Mouse (Mus musculus): Measurements from ENCODE around the gene Chrne. TPM values are rescaled to one million over a fixed set of nuclear protein-coding genes. Genes with fewer than 3 reads are reported as not detected.
A peak's percentile ranks its signal among the peaks of the same experiment; 100 is the strongest.

The Chrne gene
- polyA plus RNA-seq, 1 experiment from 2014 or later: not detected

DNA sequence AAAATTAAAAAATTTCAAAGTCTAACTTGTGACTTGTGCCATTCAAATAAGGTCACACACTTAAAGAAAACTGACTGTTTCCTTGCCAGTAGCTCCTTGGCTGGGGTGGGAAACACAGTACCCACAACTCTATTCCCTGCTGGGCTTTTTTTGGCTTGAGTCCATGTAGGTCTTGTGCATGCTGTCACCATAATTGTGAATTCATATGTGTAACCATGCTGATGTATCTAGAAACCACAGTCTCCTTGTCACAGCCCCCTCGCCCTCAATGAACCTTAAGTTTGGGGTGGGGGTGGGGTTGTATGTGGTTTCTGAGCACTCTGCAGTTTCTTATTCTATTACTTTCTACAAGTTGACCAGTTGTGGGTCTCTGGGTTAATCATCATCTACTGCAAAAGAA lies 27.3 kb downstream of the Chrne start:
- H3K4me1 ChIP-seq (ENCODE audit: control insufficient read depth, insufficient read depth, low read length): no peaks in the 10 kb centered on the region
- no peak overlapping the region for H3K27ac ChIP-seq (replicated peaks; ENCODE audit: low read depth, low read length)
- no peak overlapping the region for H3K4me3 ChIP-seq (ENCODE audit: low read depth, low read length)
- H3K36me3 ChIP-seq (ENCODE audit: control insufficient read depth, insufficient read depth, low read length): no peaks in the 10 kb centered on the region
- no peak overlapping the region for H3K9ac ChIP-seq (ENCODE audit: low read length)
- 94% methylated on average over 1 of the region's 1 CpGs for WGBS
- no peak for ATAC-seq (ENCODE audit: insufficient number of reproducible peaks, low FRiP score, low TSS enrichment, low read depth)
- no peaks in the 10 kb centered on the region for H3K9me3 ChIP-seq (ENCODE audit: control insufficient read depth, low read length)
- no peaks in the 10 kb centered on the region for H3K27me3 ChIP-seq (ENCODE audit: control insufficient read depth, insufficient read depth, low read length)
- no peak overlapping the region for H3K4me2 ChIP-seq (ENCODE audit: low read depth, severe bottlenecking)
- DNase-seq (ENCODE audit: low spot score): no peak

DNA sequence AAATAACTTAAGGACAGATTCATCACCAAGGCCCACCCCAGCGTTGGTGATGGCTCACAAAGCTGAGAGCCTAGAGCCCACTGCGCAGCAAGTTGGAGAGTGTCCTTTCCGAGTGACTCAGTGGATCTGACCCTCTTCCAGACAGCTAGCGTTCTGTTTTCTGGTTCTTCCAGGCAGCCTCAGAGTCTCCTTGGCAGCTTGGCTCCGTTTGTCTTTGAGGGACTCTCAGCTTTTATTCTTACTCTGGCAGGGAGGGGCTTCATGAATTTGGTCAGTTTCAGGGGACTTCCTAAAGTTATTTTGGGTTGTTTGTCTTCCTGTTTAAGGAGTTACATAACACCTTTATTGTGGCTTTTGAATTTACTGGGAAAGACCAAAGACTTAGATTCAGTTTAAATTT lies 32.1 kb downstream of the Chrne start:
- H3K36me3 ChIP-seq (ENCODE audit: control insufficient read depth, insufficient read depth, low read length): no peaks in the 10 kb centered on the region
- DNase-seq (ENCODE audit: low spot score) (no peak), ATAC-seq (ENCODE audit: insufficient number of reproducible peaks, low FRiP score, low TSS enrichment, low read depth) (no peak)
- no peaks in the 10 kb centered on the region for H3K27me3 ChIP-seq (ENCODE audit: control insufficient read depth, insufficient read depth, low read length)
- H3K9me3 ChIP-seq (ENCODE audit: control insufficient read depth, low read length): no peaks in the 10 kb centered on the region
- 84% methylated on average over 5 of the region's 5 CpGs for WGBS
- peaks cover 8% of the 10 kb centered on the region for H3K4me1 ChIP-seq (ENCODE audit: control insufficient read depth, insufficient read depth, low read length)
- no peak overlapping the region for H3K4me2 ChIP-seq (ENCODE audit: low read depth, severe bottlenecking)
- no peak overlapping the region for H3K9ac ChIP-seq (ENCODE audit: low read length)
- H3K4me3 ChIP-seq (ENCODE audit: low read depth, low read length): no peak overlapping the region
- H3K27ac ChIP-seq (replicated peaks; ENCODE audit: low read depth, low read length): no peak overlapping the region

DNA sequence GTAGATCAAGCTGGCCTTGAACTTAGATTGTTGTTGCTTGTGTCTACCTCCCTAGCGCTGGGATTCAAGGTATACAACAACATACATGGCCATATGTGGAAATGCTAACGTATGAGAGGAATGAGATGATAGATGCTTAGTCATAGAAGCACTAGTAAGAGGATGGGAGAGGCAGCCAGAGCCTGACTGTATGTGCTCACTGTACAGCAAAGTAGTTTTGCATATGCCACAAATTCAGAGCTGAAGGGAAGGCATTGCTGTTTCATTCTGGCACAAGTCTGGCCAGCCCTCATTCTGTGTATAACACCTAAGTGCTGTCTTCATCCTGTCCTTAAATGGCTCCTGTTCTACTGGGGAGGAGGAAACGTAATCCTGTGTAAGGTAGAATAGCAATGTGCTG lies 32.8 kb downstream of the Chrne start:
- 93% methylated on average over 3 of the region's 3 CpGs for WGBS
- Histone ChIP-seq H3K27ac (replicated peaks; ENCODE audit: low read depth, low read length) (no peak overlapping the region), H3K4me1 (ENCODE audit: control insufficient read depth, insufficient read depth, low read length) (peaks cover 8% of the 10 kb centered on the region), H3K4me3 (ENCODE audit: low read depth, low read length) (no peak overlapping the region), H3K9me3 (ENCODE audit: control insufficient read depth, low read length) (no peaks in the 10 kb centered on the region), H3K4me2 (ENCODE audit: low read depth, severe bottlenecking) (no peak overlapping the region), H3K36me3 (ENCODE audit: control insufficient read depth, insufficient read depth, low read length) (no peaks in the 10 kb centered on the region), H3K27me3 (ENCODE audit: control insufficient read depth, insufficient read depth, low read length) (no peaks in the 10 kb centered on the region), H3K9ac (ENCODE audit: low read length) (no peak overlapping the region)
- ATAC-seq (ENCODE audit: insufficient number of reproducible peaks, low FRiP score, low TSS enrichment, low read depth) (no peak), DNase-seq (ENCODE audit: low spot score) (no peak)

DNA sequence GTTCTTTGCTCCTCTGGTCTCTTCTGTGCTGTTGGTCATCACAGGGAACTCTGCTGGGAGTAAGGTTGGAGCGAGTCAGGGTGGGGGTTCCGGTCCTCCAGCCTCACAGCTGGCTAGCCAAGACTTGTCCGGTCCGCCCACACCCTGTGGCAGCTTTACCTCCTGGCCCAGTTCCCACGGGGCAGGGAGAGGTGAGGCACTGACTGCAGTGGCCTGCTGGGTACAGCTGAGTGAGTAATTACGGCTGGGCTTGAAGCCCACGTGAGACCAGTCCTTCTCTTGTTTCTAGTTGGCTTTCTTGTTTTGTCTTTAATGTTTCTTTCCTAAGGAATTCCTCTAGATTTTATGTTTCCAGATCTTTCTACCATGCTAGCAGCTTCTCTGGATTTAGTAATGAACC lies 33.6 kb downstream of the Chrne start:
- Histone ChIP-seq H3K9ac (ENCODE audit: low read length) (peak overlapping the region; percentile 22; the same call in 1 of the 2 replicates), H3K27me3 (ENCODE audit: control insufficient read depth, insufficient read depth, low read length) (no peaks in the 10 kb centered on the region), H3K4me3 (ENCODE audit: low read depth, low read length) (no peak overlapping the region), H3K9me3 (ENCODE audit: control insufficient read depth, low read length) (no peaks in the 10 kb centered on the region), H3K36me3 (ENCODE audit: control insufficient read depth, insufficient read depth, low read length) (no peaks in the 10 kb centered on the region), H3K4me2 (ENCODE audit: low read depth, severe bottlenecking) (no peak overlapping the region), H3K4me1 (ENCODE audit: control insufficient read depth, insufficient read depth, low read length) (peaks cover 8% of the 10 kb centered on the region), H3K27ac (replicated peaks; ENCODE audit: low read depth, low read length) (peak overlapping the region; percentile 42; the same call in 1 of the 2 replicates)
- 47% methylated on average over 7 of the region's 7 CpGs for WGBS
- DNase-seq (ENCODE audit: low spot score): no peak
- ATAC-seq (ENCODE audit: insufficient number of reproducible peaks, low FRiP score, low TSS enrichment, low read depth): no peak; the same call in 1 of the 2 replicates

DNA sequence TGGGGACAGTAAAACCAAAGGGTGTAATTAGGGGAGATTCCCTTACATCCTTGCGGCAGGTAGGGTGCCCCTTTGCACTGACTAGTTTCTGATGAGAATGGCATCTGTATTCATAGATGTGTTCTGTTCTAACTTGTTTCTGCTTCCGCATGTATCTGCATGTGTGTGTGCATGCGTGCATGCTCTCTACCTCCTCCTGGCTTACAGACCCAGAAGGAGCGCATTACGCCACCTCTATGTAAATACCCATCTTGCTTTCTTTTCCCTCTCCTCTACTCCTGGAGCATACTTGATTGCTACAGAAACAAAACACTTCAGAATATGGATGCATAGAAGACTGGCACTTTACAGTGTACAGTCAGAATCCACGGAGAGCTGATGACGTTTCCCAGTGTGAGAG lies 35.2 kb downstream of the Chrne start:
- no peak overlapping the region for H3K27ac ChIP-seq (replicated peaks; ENCODE audit: low read depth, low read length)
- ATAC-seq (ENCODE audit: insufficient number of reproducible peaks, low FRiP score, low TSS enrichment, low read depth) (no peak), DNase-seq (ENCODE audit: low spot score) (no peak)
- no peaks in the 10 kb centered on the region for H3K36me3 ChIP-seq (ENCODE audit: control insufficient read depth, insufficient read depth, low read length)
- no peaks in the 10 kb centered on the region for H3K27me3 ChIP-seq (ENCODE audit: control insufficient read depth, insufficient read depth, low read length)
- H3K9me3 ChIP-seq (ENCODE audit: control insufficient read depth, low read length): no peaks in the 10 kb centered on the region
- H3K4me1 ChIP-seq (ENCODE audit: control insufficient read depth, insufficient read depth, low read length): peaks cover 8% of the 10 kb centered on the region
- H3K4me3 ChIP-seq (ENCODE audit: low read depth, low read length): no peak overlapping the region
- no peak overlapping the region for H3K4me2 ChIP-seq (ENCODE audit: low read depth, severe bottlenecking)
- WGBS: 88% methylated on average over 7 of the region's 7 CpGs
- H3K9ac ChIP-seq (ENCODE audit: low read length): no peak overlapping the region

DNA sequence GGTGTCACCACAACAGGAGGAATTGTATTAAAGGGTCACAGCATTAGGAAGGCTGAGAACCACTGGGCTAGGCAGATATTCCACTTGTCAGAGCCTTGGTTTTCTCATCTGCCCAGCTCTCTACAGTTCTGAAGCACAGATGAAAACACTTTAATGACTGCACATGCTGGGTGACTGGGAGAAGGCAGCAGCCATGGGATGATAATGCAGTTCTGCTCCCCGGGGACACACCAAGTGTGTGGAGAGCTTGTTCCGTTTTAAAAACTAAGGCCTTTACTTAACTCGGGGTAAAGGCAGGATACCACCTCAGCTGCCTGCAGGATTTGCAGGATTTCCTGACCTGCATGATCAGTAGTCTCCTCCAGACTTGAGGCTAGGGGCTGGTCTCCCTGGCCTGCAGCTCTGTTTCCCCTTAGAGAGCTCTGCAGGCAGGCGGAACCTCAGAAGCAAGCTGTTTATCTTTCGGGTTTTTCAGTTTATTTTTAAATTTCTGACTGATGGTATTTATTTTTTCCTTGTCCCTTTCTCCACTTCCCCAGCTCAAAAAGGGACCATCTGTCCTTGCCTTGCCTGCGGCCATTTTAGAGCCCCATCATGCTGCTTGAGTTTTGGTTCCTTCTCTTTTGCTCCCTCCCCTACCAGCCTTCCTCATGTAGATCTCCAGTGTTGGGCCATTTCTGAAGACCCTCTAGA lies 35.8 kb downstream of the Chrne start:
- H3K4me1 ChIP-seq (ENCODE audit: control insufficient read depth, insufficient read depth, low read length): peaks cover 8% of the 10 kb centered on the region
- H3K9ac ChIP-seq (ENCODE audit: low read length): no peak overlapping the region
- no peak overlapping the region for H3K4me2 ChIP-seq (ENCODE audit: low read depth, severe bottlenecking)

DNA sequence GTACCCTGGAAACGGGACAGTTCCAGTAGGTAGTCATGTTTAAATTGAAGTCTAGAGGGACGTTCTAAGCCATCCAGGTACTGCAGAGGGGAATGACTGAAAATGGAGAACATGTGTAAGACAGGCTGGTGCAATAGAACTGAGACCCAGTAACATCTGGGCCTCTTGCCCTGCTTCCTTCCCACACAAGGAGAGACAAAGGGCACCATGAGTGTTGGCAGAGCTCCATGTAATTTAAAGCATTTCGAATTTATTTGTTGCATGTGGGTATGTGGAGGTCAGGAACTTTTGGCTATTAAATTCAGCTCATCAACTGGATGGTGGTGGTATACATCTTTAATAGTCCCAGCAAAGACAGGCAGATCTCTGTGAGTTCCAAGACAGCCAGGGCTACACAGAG lies 36.8 kb downstream of the Chrne start:
- ATAC-seq (ENCODE audit: insufficient number of reproducible peaks, low FRiP score, low TSS enrichment, low read depth): no peak
- H3K4me1 ChIP-seq (ENCODE audit: control insufficient read depth, insufficient read depth, low read length): peaks cover 9% of the 10 kb centered on the region
- no peak for DNase-seq (ENCODE audit: low spot score)
- no peaks in the 10 kb centered on the region for H3K36me3 ChIP-seq (ENCODE audit: control insufficient read depth, insufficient read depth, low read length)
- no peak overlapping the region for H3K27ac ChIP-seq (replicated peaks; ENCODE audit: low read depth, low read length)
- 60% methylated on average over 3 of the region's 3 CpGs for WGBS
- no peak overlapping the region for H3K4me3 ChIP-seq (ENCODE audit: low read depth, low read length)
- H3K9me3 ChIP-seq (ENCODE audit: control insufficient read depth, low read length): no peaks in the 10 kb centered on the region
- no peak overlapping the region for H3K9ac ChIP-seq (ENCODE audit: low read length)
- H3K4me2 ChIP-seq (ENCODE audit: low read depth, severe bottlenecking): no peak overlapping the region
- no peaks in the 10 kb centered on the region for H3K27me3 ChIP-seq (ENCODE audit: control insufficient read depth, insufficient read depth, low read length)

More for the DNA sequence above, 35.8 kb downstream of the Chrne start:
- no peaks in the 10 kb centered on the region for H3K36me3 ChIP-seq (ENCODE audit: control insufficient read depth, insufficient read depth, low read length)
- H3K4me3 ChIP-seq (ENCODE audit: low read depth, low read length): no peak overlapping the region
- 66% methylated on average over 6 of the region's 6 CpGs for WGBS
- no peak for ATAC-seq (ENCODE audit: insufficient number of reproducible peaks, low FRiP score, low TSS enrichment, low read depth)
- H3K27ac ChIP-seq (replicated peaks; ENCODE audit: low read depth, low read length): 0 out of 2 replicates have a peak overlapping the region, but pooled peaks have one; percentile 5
- DNase-seq (ENCODE audit: low spot score): no peak
- H3K27me3 ChIP-seq (ENCODE audit: control insufficient read depth, insufficient read depth, low read length): no peaks in the 10 kb centered on the region
- no peaks in the 10 kb centered on the region for H3K9me3 ChIP-seq (ENCODE audit: control insufficient read depth, low read length)

DNA sequence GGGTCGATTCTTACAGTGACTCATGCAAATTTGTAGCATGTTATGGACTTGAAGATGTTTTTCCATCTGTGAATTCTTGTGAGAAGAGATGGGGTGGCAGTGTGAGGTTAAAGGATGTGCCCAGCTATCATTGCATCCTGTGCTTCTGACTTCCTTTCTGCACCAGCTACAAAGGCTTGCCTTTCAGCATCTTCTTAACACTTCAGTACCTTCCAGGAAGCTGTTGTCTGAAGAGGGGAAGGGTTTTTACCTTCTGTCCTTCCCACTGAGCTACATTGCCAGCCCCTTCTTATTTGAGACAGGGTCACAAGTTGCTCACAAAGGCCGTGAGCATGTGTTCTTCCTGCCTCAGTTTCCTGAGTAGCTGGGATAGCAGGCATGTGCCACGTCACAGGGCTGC lies 38.1 kb downstream of the Chrne start:
- DNase-seq (ENCODE audit: low spot score): no peak
- Histone ChIP-seq H3K9me3 (ENCODE audit: control insufficient read depth, low read length) (no peaks in the 10 kb centered on the region), H3K4me1 (ENCODE audit: control insufficient read depth, insufficient read depth, low read length) (peaks cover 10% of the 10 kb centered on the region), H3K27ac (replicated peaks; ENCODE audit: low read depth, low read length) (no peak overlapping the region), H3K4me3 (ENCODE audit: low read depth, low read length) (no peak overlapping the region), H3K36me3 (ENCODE audit: control insufficient read depth, insufficient read depth, low read length) (no peaks in the 10 kb centered on the region), H3K27me3 (ENCODE audit: control insufficient read depth, insufficient read depth, low read length) (no peaks in the 10 kb centered on the region), H3K4me2 (ENCODE audit: low read depth, severe bottlenecking) (no peak overlapping the region), H3K9ac (ENCODE audit: low read length) (no peak overlapping the region)
- ATAC-seq (ENCODE audit: insufficient number of reproducible peaks, low FRiP score, low TSS enrichment, low read depth): no peak
- WGBS: 77% methylated on average over 3 of the region's 3 CpGs

DNA sequence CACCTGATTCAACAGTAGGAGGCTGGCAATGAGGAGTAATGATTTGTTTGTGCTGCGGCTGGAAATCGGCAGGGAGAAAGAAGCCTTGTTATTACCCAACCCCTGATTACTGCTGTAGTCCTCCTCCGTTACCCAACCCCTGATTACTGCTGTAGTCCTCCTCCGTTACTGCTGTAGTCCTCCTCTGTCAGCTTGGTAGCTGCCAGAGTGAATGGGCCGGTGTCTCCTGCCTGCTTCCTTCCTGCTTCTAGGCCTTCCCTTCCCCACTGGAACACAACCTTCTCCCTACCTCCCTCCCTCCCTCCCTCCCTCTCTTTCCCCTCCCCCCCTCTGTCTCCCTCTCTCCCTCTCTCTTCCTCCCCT lies 38.7 kb downstream of the Chrne start:
- H3K27ac ChIP-seq (replicated peaks; ENCODE audit: low read depth, low read length): no peak overlapping the region
- no peak for DNase-seq (ENCODE audit: low spot score)
- 57% methylated on average over 5 of the region's 5 CpGs for WGBS
- H3K9ac ChIP-seq (ENCODE audit: low read length): no peak overlapping the region
- no peaks in the 10 kb centered on the region for H3K36me3 ChIP-seq (ENCODE audit: control insufficient read depth, insufficient read depth, low read length)
- no peak for ATAC-seq (ENCODE audit: insufficient number of reproducible peaks, low FRiP score, low TSS enrichment, low read depth)
- H3K4me3 ChIP-seq (ENCODE audit: low read depth, low read length): no peak overlapping the region
- no peaks in the 10 kb centered on the region for H3K27me3 ChIP-seq (ENCODE audit: control insufficient read depth, insufficient read depth, low read length)
- H3K4me1 ChIP-seq (ENCODE audit: control insufficient read depth, insufficient read depth, low read length): peaks cover 8% of the 10 kb centered on the region
- H3K9me3 ChIP-seq (ENCODE audit: control insufficient read depth, low read length): no peaks in the 10 kb centered on the region
- H3K4me2 ChIP-seq (ENCODE audit: low read depth, severe bottlenecking): no peak overlapping the region

Measured in limb, embryonic 11.5 days (tissue).